Mouse (Mus musculus): ENCODE results near the gene Zfp428.

DNA sequence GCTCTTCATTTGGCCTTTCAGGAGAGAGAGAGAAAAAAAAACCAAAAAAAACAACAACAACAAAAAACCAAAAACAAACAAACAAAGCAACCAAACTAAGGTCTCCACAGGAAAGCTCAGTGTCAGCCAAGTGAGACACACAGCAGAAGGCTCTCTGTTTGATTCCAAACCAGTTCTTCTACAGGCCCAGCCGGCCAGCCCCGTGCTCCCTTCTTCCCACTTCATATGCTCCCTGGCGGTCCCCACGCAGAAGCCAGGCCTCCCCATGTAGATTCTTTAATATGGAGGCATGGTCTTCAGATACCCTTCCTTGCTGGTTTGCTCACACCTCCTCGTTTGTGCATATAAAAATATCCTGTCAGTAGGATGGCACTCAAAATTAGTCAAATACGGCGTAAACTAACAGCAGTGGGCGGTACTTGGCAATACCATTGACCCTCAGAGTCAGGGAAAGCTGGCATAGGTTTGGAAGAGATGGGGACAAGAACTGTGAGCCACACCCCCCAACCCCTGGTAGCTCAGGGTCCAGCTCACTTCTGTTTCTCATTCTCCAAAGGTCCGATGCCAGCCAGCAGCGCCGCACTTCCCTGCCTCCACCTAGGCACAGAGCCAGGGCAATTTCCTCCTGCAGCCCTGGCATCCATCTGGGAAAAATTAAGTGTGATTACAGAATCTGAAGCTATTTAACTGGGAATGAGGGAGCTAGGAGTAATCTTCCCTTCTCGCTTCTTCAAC is 19.0 kb downstream of the Zfp428 start:
- no peak for TF ChIP-seq MAFK (IDR thresholded peaks at IDR 0.05; ENCODE audit: insufficient read depth, low read depth, low read length)
- TF ChIP-seq CHD2 (IDR thresholded peaks at IDR 0.05; ENCODE audit: low read depth, low read length), result no peak

All from ES-E14 (cell line).